Mouse (Mus musculus): ENCODE measurements around the gene Gm20503. TPM values are rescaled to one million over a fixed set of nuclear protein-coding genes. Genes with fewer than 3 reads are reported as not detected.
A peak's percentile ranks its signal among the peaks of the same experiment; 100 is the strongest.

Gene Gm20503
- total RNA-seq, 2 experiments from 2014 or later = 2.0 to 3.8 TPM

GRCm38 (mm10) chr4:59006211-59006610 is 3.2 kb downstream of the Gm20503 start:
- no peak for DNase-seq (ENCODE audit: low spot score in 2 of 2)

GRCm38 (mm10) chr4:59007016-59007415 is 4.0 kb downstream of the Gm20503 start:
- no peak for DNase-seq (ENCODE audit: low spot score in 2 of 2)

DNA sequence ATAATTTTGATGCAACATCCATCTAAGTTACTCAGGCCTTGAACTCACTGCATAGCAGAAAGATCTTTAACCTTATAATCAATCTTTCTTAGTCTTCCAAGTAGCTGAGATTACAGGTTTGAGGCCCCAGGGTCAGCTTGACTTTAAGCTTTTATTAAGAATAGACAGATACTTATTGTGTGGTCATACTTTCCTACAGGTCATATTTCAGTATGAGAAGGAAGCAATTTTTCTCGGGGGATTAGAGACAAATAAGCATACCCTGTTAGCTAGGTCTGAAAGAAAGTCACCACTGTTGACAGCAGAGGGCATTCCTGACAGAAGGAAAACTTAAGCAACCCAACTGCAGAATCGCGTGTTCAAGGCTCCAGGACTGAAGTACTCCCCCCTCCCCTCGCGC is 5.0 kb downstream of the Gm20503 start:
- no peak for DNase-seq (ENCODE audit: low spot score in 2 of 2)

DNA sequence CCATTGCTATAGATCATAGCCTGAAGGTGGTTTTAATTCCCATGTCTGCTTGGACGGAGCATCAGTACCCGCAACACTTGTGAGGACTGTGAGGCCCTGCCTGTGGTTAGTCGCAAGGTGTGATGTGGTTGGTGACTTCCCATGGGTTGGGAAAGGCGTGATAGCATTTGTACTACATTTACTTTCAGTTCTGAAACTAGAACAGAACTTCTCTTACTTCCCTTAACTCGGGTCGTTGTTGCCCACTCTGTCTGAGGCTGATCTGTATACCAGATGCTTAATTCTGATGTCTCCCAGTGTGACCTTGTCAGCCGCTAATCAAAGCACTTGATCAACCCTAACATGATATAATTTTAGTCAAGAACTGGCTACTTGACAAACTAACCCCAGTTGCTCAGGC is 6.2 kb downstream of the Gm20503 start:
- no peak for DNase-seq (ENCODE audit: low spot score in 2 of 2)

- DNase-seq (ENCODE audit: low spot score in 2 of 2) = no peak
Measured at GRCm38 (mm10) chr4:59009696-59010095, 6.7 kb downstream of the Gm20503 start.

DNA sequence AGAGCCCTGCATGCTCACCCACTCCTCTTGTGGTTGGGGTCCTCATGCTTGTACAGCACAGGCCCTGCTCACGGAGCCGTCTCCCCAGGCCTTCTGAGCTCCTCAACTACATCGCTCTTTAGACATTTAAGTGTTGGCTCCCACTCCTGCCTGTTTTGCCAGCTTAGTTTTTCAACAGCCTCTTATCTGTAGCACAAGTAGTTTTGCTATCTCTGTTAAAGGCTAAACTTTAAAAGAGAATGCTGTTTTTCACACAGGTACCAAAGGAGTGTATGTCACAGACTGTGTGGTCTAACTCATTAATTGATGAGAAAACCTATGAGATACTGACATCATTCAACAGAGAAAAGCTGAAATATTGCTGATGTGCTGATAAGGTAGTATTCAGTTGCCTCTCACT is 8.4 kb downstream of the Gm20503 start:
- DNase-seq (ENCODE audit: low spot score in 2 of 2) = no peak

- no peak for DNase-seq (ENCODE audit: low spot score in 2 of 2)
Measured at GRCm38 (mm10) chr4:59015181-59015580, 12.2 kb downstream of the Gm20503 start.

GRCm38 (mm10) chr4:59016922-59017321 is 13.9 kb downstream of the Gm20503 start:
- DNase-seq (ENCODE audit: low spot score in 2 of 2) = no peak

DNA sequence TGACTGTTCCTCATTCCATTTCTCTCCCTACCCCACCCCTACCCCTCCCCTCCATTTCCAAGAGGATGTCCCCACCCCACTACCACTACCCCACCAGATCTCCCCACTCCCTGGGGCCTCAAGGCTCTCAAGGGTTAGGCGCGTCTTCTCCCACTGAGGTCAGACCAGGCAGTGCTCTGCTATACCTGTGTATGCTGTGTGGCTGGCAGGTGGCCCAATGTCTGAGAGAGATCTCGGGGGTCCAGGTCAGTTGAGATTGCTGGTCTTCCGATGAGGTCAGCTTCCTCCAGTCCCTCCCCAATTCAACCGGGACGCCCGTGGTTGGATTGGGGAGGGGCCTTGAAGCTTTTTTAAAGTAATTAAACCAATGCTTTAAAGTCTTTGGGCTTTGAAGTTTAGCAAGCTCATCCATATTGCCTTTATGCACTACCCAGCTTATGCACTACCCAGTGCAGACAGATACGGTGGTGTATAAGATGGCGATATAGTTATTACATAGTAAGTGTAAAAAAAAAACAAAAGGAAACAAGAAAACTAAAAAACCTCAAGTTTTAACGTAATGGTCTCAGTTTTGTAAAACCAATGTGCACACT is 31.4 kb downstream of the Gm20503 start:
- no peak for DNase-seq (ENCODE audit: low spot score in 2 of 2)

DNA sequence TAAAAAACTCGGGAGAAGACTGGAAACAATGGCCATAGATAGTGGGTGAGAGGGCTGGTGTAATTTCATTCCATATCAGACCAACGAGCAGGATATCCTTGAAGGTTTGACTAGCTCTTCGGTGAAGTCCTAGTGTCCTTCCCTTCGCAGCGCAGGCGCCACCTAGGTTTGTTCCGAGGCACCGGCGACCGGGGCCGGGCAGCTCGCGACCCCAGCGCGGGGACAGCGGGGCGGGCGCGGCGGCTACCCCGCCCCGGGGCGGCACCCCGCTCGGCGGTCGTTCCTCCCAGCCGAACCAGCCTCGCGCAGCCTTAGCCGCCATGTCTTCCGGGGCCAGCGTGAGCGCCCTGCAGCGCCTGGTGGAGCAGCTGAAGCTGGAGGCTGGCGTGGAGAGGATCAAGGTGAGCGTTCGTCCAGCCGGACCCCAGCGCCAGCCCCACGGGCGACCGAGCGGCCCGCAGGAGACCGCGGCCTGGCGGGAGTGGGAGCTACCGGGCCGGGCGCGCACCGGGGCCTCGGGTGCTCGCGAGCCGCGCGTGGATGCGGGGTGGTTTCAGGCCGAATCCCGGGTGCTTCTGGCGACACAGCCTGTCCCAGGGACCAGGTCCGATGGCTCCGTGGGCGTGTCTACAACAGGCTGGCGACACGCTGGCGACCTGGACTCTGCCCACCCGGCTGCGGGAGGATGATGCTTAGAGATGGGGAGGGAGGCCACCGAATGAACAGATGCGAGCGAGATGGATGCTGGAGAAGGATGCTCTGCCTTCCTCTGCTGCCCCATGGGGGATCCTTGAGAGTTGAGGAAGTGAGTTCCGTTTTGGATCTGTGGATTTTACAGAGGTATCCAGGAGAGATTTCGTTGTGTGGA is 32.1 kb downstream of the Gm20503 start, which contains the start of gene Gng10:
TSS of gene Gng10 (plus strand) at position 171 of the 868 bp plus-strand sequence.
- peak; percentile 67 for DNase-seq (ENCODE audit: low spot score in 2 of 2)

DNA sequence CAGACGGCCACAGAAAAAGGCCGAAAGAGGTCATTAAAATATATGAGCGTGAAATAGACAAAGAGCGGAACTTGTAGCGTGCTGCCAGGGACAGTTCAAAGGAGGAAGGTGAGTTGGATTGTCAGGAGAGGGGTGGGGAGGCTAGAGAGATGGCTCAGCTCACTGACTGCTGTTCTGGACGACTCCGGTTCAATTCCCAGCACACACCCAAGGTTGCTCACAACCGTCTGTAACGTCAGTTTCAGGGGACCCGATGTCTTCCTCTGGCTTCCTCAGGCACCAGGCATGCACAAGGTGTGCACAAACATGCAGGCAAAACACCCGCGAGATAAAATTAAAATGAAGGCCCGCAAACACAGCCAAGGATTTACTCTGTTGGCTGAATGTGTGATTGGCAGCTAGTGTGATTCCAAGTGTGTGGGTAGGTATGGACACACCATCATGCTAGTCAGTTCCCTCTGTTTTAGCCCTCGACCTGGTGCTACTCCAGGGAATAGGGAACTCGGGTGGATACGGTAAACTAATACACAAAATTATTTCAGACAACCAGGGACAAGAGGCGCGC is 32.9 kb downstream of the Gm20503 start:
- no peak for DNase-seq (ENCODE audit: low spot score in 2 of 2)

DNA sequence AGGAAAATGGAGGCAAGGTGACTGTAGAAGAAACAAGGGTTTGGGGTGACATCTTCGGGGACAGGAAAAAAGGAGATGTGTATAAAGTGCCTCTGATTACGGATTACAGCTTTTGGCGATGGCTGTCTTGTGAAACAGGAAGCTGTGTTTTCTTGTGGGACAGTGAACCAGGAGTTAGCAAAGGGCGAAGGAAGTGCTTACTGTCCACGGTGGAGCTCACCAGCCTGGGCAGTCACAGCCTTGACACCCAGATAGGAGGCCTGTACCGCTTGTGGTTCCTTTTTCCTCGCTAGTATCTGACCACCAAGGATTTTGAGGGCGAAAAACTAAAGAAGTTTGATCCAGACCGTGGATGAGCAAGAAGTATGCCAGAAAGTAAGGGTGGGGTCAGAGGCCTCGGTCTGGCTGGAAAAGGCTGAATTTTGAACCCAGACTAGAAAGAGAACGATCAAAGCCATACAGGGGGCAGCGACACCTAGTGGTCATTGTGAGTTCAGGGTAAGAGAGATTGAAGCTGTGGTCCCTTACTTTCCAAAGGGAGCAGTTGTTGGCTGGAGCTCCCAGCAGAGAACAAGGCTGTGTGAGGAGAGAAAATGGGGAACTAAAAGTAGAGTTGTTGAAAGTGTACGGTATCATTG is 33.6 kb downstream of the Gm20503 start:
- peak; percentile 67 to 72 for DNase-seq (ENCODE audit: low spot score in 2 of 2)

- no peak for DNase-seq (ENCODE audit: low spot score in 2 of 2)
Measured at GRCm38 (mm10) chr4:59037525-59037924, 34.5 kb downstream of the Gm20503 start.

GRCm38 (mm10) chr4:59040397-59041287 is 37.6 kb downstream of the Gm20503 start:
- no peak for DNase-seq (ENCODE audit: low spot score in 2 of 2)

DNA sequence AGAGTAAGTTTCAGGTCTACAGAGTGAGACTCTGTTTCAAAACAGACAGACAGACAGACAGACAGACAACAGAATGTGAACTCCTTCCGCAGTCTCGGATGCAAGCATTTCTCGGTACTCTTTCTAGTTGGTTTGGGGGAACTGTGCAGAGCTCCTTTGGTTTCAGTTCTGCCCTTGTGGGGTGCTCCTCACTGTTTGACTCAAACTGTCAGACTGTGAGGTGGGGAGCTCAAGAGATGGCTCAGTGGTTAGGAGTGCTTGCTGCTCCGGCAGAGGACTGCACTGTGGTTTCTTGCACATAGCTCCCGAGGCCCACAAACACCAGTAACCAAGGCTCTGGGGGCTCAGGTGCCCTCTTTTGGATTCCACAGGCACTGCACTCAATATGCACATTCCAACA is 40.1 kb downstream of the Gm20503 start:
- no peak for DNase-seq (ENCODE audit: low spot score in 2 of 2)

DNA sequence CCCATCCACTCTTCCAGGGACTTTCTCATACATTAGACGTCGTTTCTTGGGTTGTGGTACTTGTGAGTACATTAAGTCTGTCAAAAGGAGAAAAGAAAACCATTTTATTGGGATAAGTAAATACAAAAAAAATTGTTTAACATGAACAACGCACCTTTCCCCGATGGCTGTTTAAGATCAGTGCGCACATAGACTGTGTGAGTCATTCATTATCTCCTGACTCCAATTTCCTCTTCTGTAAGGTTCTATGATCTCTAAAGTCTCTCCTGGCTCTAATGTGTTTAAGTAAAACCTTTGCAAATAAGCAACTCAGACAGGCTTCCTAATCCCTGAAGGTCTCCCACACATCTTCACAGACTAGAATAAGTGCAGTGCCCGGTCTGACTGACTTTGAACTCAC is 40.9 kb downstream of the Gm20503 start:
- no peak for DNase-seq (ENCODE audit: low spot score in 2 of 2)

DNA sequence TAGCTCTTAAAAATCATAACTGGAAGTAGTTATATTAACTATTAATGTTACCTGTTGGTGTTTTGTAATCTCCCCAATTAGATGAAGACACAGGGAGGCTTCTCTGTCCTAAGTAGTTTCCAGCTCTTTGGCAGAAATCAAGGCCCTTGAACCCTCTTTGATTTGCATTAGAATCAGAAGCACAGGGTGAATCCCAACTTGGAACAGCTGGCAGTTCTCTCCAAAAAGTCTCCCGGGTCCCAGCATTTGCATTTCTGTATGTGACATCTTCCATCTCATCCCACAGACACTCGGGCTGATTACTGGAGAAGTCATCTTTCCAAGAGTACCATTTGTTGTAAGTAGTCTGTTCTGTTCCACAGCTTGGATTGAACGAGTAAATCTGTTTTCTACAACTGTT is 44.2 kb downstream of the Gm20503 start:
- DNase-seq (ENCODE audit: low spot score in 2 of 2) = no peak

- no peak for DNase-seq (ENCODE audit: low spot score in 2 of 2)
Measured at GRCm38 (mm10) chr4:59051081-59051480, 48.1 kb downstream of the Gm20503 start.

GRCm38 (mm10) chr4:59057929-59058328 is 54.9 kb downstream of the Gm20503 start:
- no peak for DNase-seq (ENCODE audit: low spot score in 2 of 2)

- DNase-seq (ENCODE audit: low spot score in 2 of 2) = no peak
Measured at GRCm38 (mm10) chr4:59062526-59062925, 59.5 kb downstream of the Gm20503 start.

GRCm38 (mm10) chr4:59069276-59069675 is 66.3 kb downstream of the Gm20503 start:
- DNase-seq (ENCODE audit: low spot score in 2 of 2) = no peak

Data from adrenal gland, adult 18-20 months (tissue).